Mouse (Mus musculus) testis, adult 2 months (tissue): ENCODE results near the gene Dlgap3.

ENCODE experiments used
- CTCF ChIP-seq: fragments of 200-500 bp; IDR thresholded peaks from 2 replicates; pipeline ENCODE4 v1.5.1; 2012; ENCODE audit warnings: low read depth, mild to moderate bottlenecking, inconsistent platforms, low read length, moderate library complexity; ENCODE audit not compliant: control insufficient read depth, insufficient read depth, insufficient replicate concordance
- POLR2A ChIP-seq: fragments of 200-500 bp; IDR thresholded peaks from 2 replicates; pipeline ENCODE4 v1.6.1; 2012; ENCODE audit warnings: low read depth, mild to moderate bottlenecking, inconsistent platforms, low read length, moderate library complexity; ENCODE audit not compliant: control insufficient read depth

GRCm38 (mm10) chr4:127215103-127215502 is 46.1 kb downstream of the Dlgap3 start:
- no peak for TF ChIP-seq POLR2A
- peak; percentile 29; the same call in 1 of the 2 replicates for TF ChIP-seq CTCF
